Mouse (Mus musculus): ENCODE data around the gene Olfr31. TPM values are rescaled to one million over a fixed set of nuclear protein-coding genes. Genes with fewer than 3 reads are reported as not detected.

The Olfr31 gene
- polyA plus RNA-seq (2012): 0.01 TPM in 1 of 2 replicates, not detected in the other

DNA sequence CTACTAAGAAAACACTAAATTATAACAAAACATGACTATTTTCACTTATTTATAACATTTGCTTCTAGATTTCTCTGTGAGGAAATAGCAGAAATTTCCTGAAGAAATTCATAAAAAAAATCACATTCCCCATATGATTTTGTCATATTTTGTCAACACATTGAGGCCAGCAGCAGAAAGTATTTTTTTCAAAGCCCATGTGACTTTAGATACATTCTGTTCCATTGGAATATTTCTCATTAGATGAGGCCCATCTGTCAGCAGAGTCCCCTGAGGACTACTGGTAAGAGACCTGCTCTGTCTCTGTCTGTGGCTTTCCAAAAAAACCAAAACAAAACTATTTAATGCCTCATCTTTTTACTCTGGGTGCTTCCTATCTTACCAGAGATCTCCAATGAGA, at the start of gene Olfr31:
Olfr31 (plus strand) TSS at position 301 of the 400 bp plus-strand sequence.

GRCm38 (mm10) chr14:14345948-14346812, 23.6 kb downstream of the Olfr31 start, which contains the start of gene Il3ra:
Gene Il3ra (plus strand): TSS chr14:14346275.

Other genes starting within 250 kb of the Olfr31 start
- gene Psmd6, start 201.8 kb upstream of the Olfr31 start, polyA plus RNA-seq (2012): 64.9 and 72.2 TPM in 2 replicates
- gene Olfr720, start 136.0 kb upstream of the Olfr31 start, polyA plus RNA-seq (2012): not detected in 2 replicates
- gene Il3ra, start 23.4 kb downstream of the Olfr31 start, polyA plus RNA-seq (2012): 298 and 386 TPM in 2 replicates
- not detected in 2 replicates for gene Olfr721-ps1, start 78.5 kb downstream of the Olfr31 start, polyA plus RNA-seq (2012)

Data from megakaryocyte-erythroid progenitor cell, adult 5 weeks (primary cell).